Mouse (Mus musculus) liver, embryonic 12.5 days (tissue): ENCODE results near the gene Spsb1. TPM values are rescaled to one million over a fixed set of nuclear protein-coding genes. Genes with fewer than 3 reads are reported as not detected.
A peak's percentile ranks its signal among the peaks of the same experiment; 100 is the strongest.

Experiments
- ATAC-seq: fragments of 200-750 bp; cut with Nextera tagmentation; 2 replicates; pipeline ENCODE4 v1.8.0; 2017; ENCODE audit warnings: moderate number of reproducible peaks, mild to moderate bottlenecking, moderate library complexity
- H3K27ac ChIP-seq: fragments of 300-500 bp; sonication (generic); 2 replicates; pipeline ENCODE4 v1.5.1; 2016; ENCODE audit warnings: mild to moderate bottlenecking
- H3K27me3 ChIP-seq: fragments of 300-500 bp; sonication (generic); replicated peaks from 2 replicates; pipeline ENCODE4 v1.6.1; 2016; ENCODE audit warnings: mild to moderate bottlenecking, moderate library complexity
- H3K36me3 ChIP-seq: fragments of 300-500 bp; sonication (generic); 2 replicates; pipeline ENCODE4 v1.6.1; 2016; ENCODE audit warnings: mild to moderate bottlenecking, moderate library complexity
- H3K4me1 ChIP-seq: fragments of 300-500 bp; sonication (generic); 2 replicates; pipeline ENCODE4 v1.6.1; 2016
- H3K4me2 ChIP-seq: fragments of 300-500 bp; sonication (generic); 2 replicates; pipeline ENCODE4 v1.6.1; 2016; ENCODE audit warnings: mild to moderate bottlenecking, moderate library complexity
- H3K4me3 ChIP-seq: fragments of 300-500 bp; sonication (generic); 2 replicates; pipeline ENCODE4 v1.5.1; 2016; ENCODE audit warnings: mild to moderate bottlenecking, moderate library complexity
- H3K9ac ChIP-seq: fragments of 300-500 bp; sonication (generic); 2 replicates; pipeline ENCODE4 v1.6.1; 2016; ENCODE audit warnings: mild to moderate bottlenecking, moderate library complexity
- H3K9me3 ChIP-seq: fragments of 300-500 bp; sonication (generic); replicated peaks from 2 replicates; pipeline ENCODE4 v1.6.1; 2016; ENCODE audit warnings: mild to moderate bottlenecking, moderate library complexity
- WGBS: fragments of 180-500 bp; shearing (Covaris S2); methylation state at CpG from one replicate; pipeline ENCODE4 v1.1.7; 2016; ENCODE audit not compliant: insufficient replicate concordance; 5-methylcytosine and 5-hydroxymethylcytosine counted together
- polyA plus RNA-seq: library from polyadenylated mRNA; unstranded; fragments of >200 nt; fragmentation: Nextera tagmentation; extraction: Ambion mirVana; gene quantifications from 2 replicates; pipeline ENCODE4 v1.2.1, GENCODE M21; 2016

The Spsb1 gene
- polyA plus RNA-seq, 1 experiment from 2014 or later = 0.97 TPM

DNA sequence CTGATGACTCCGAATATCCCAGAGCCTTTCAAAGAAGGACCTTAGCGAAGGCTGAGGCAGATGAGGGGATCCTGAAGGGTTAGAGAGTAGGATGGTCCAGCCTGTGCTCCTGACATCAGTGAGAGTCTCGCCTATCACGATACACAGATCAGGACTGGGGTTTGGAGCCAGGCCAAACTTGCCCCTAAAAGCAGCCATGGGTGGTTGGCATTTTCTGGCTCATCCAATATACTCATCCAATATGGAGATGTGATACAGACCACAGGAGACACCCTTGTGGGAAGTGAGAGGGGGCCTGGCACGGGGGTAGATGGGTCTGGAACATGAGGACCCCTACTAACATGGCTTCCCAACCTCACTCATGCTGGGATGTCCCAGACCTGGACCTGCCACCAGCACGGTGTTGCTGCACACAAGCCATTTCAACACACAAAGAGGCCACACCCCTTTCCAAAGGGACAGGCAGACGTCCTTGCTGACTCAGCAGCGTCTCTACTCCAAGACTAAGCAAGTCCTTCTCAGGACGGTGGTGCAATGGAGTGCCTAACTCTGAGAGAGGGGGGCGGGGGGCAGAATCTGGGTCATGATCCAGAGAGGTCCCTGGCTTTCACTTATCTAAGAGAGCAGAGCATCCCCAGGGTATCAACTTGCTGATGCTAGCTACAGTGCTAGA lies 49.4 kb downstream of the Spsb1 start:
- ATAC-seq = no peak
- no peaks in the 10 kb centered on the region for H3K36me3 ChIP-seq
- H3K4me3 ChIP-seq = no peak overlapping the region
- H3K4me2 ChIP-seq = no peak overlapping the region
- H3K27me3 ChIP-seq = no peaks in the 10 kb centered on the region
- no peaks in the 10 kb centered on the region for H3K4me1 ChIP-seq
- WGBS = 70% methylated on average over 10 of the region's 10 CpGs
- H3K9me3 ChIP-seq = no peaks in the 10 kb centered on the region
- no peak overlapping the region for H3K27ac ChIP-seq
- H3K9ac ChIP-seq = no peak overlapping the region

DNA sequence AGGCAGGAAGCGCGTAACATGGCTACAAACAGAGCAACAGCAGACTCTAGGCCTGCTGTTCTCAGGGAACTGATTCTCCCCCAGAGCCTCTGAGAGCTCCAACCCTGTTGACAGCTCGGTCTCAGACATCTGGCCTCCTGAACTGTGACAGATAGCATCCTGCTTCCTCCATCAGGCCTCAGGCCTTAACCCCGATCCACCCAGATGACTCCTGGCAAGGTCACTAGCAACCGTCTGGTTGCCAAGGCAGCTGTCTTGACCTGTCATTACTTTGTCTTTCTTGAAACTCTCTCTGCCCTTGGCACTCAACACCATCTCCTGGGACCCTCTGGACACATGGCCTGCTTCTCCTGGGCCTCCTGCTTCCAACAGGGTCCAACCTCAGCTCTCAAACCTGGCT lies 51.8 kb downstream of the Spsb1 start:
- H3K4me1 ChIP-seq = no peaks in the 10 kb centered on the region
- H3K27ac ChIP-seq = no peak overlapping the region
- H3K4me3 ChIP-seq = no peak overlapping the region
- ATAC-seq = no peak
- H3K4me2 ChIP-seq = no peak overlapping the region
- no peaks in the 10 kb centered on the region for H3K27me3 ChIP-seq
- no peaks in the 10 kb centered on the region for H3K36me3 ChIP-seq
- no peak overlapping the region for H3K9ac ChIP-seq
- 59% methylated on average over 5 of the region's 5 CpGs for WGBS
- no peaks in the 10 kb centered on the region for H3K9me3 ChIP-seq

DNA sequence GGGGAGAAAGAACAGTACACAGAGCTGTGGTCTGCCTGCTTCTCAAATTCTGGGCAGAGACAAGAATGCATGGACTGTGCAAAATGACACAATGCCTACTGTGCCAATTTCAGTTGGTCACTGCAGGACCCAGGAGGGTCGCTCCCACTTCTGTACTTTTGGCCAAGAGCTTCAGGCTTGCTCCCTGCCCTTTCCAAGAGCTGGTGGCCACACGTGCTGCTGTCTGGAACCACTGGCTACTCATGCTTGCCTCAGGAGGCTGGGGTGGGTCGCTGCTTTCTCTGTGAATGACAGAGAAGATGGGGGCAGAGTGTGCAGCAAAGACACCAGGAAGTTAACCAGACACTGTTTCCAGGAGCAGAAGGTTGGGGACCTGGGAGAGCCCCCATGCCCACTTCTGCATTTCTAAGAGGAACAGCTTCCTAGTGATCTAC lies 53.5 kb downstream of the Spsb1 start:
- 32% methylated on average over 3 of the region's 3 CpGs for WGBS
- Histone ChIP-seq H3K36me3 (no peaks in the 10 kb centered on the region), H3K9me3 (no peaks in the 10 kb centered on the region), H3K27me3 (peaks cover 8% of the 10 kb centered on the region; the same call in 1 of the 2 replicates), H3K4me2 (no peak overlapping the region), H3K27ac (no peak overlapping the region), H3K9ac (no peak overlapping the region), H3K4me1 (no peaks in the 10 kb centered on the region), H3K4me3 (no peak overlapping the region)
- no peak for ATAC-seq

DNA sequence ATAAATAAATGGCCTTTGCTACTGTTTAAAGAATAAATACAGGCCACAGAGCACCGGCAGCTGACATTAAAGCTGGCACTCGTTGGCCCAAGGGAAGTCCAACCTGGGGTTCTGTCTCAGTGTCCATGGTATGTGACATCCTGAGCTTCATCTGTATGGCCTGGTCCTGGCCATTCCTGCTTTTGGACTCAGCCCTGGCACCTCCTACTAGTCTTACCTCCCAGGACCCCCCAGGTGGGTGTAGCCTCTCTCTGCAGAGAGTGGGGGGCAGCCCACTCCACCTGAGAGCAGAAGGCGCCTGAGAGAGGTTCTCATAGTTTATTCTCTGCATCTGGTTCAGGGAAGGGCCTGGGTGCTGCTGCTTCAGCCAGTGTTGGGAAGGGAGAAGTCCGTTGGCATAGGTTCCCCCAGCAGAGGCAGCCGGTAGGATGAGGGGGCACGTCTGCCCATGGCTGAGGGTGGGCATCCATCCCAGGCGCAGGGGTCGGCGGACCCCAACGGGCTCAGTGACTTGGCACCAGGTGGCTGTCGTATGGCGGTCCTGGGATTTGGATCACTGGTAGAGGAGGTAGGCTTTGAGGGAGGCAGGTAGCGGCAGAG lies 57.1 kb downstream of the Spsb1 start:
- ATAC-seq = no peak
- Histone ChIP-seq H3K4me2 (no peak overlapping the region), H3K27me3 (peaks cover 13% of the 10 kb centered on the region; the same call in 1 of the 2 replicates), H3K4me1 (no peaks in the 10 kb centered on the region), H3K9ac (no peak overlapping the region), H3K36me3 (no peaks in the 10 kb centered on the region), H3K4me3 (no peak overlapping the region), H3K9me3 (no peaks in the 10 kb centered on the region), H3K27ac (no peak overlapping the region)
- 77% methylated on average over 13 of the region's 13 CpGs for WGBS

DNA sequence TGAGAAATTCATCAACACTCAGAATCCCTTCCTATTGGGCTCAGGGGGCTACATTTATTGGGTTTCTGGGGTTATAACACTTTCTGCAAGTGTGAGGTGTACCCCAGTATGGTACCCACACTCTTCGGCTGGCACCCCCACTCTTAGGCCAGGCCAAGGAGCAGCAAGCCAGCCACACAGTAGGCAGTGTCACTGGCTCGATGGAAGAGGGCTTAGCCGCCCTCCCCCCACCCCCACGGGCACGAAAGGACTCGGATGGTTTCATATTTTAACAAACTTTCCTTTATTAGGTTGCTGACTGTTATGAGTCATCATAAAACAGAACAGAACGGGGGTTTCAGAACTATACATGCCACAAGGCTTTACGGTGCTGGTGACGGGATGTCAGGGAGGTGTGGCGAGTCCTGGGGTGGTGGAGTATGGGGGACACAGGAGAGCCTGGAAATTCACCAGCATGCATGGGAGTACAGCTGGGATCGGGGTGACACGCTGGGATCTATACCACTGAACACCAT lies 58.8 kb downstream of the Spsb1 start:
- Histone ChIP-seq H3K27me3 (peaks cover 15% of the 10 kb centered on the region; the same call in 1 of the 2 replicates), H3K9me3 (no peaks in the 10 kb centered on the region), H3K4me3 (no peak overlapping the region), H3K4me2 (no peak overlapping the region), H3K4me1 (no peaks in the 10 kb centered on the region), H3K36me3 (no peaks in the 10 kb centered on the region), H3K9ac (no peak overlapping the region), H3K27ac (no peak overlapping the region)
- WGBS = 58% methylated on average over 12 of the region's 12 CpGs
- ATAC-seq = no peak

DNA sequence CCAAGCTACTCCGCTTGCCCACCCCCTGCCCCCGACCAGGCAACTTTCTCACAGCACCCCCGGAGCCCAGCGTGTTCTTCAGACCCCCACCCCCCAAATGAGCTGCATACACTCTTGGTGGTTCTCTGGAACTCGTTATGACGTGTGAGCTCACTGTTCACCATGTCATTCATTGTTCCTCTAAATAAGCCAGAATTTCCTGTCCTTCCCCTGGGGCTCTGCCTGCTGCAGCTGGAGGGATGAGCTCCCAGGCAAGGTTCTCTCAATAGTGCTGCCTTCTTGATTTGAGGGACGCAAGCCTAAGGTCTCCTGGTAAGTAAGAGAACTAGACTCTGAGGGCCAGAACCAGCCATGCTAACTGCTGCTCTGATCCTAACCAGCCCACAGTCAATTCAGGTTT lies 59.6 kb downstream of the Spsb1 start:
- Histone ChIP-seq H3K4me3 (no peak overlapping the region), H3K9me3 (no peaks in the 10 kb centered on the region), H3K36me3 (no peaks in the 10 kb centered on the region), H3K4me1 (no peaks in the 10 kb centered on the region), H3K9ac (no peak overlapping the region), H3K4me2 (no peak overlapping the region), H3K27me3 (peaks cover 24% of the 10 kb centered on the region), H3K27ac (no peak overlapping the region)
- no peak for ATAC-seq
- WGBS = 51% methylated on average over 7 of the region's 7 CpGs

DNA sequence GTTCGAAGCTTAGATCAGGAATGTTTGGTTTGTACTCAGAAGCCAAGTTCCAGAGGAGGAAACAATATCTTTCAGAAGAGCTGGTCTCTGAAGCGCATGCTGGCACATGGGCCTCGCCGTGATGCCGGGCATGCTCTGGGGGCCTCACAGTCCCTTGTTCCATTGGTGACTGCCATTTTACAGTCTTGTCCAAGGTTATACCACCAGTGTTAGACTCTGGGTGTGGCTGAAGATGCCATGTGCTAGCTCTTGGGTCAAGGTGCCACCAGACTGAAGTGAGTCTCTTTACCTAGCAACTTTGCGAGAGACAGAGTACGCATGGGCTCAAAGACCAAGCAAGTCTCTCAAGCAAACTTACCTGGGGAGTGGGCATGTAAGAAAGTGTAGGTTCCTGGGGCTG lies 60.5 kb downstream of the Spsb1 start:
- Histone ChIP-seq H3K4me1 (peaks cover 5% of the 10 kb centered on the region; the same call in 1 of the 2 replicates), H3K27me3 (peaks cover 33% of the 10 kb centered on the region), H3K9ac (no peak overlapping the region), H3K4me3 (no peak overlapping the region), H3K9me3 (no peaks in the 10 kb centered on the region), H3K36me3 (no peaks in the 10 kb centered on the region), H3K27ac (0 out of 2 replicates have a peak overlapping the region, but pooled peaks have one; percentile 7), H3K4me2 (no peak overlapping the region)
- WGBS = 86% methylated on average over 7 of the region's 7 CpGs
- no peak for ATAC-seq

DNA sequence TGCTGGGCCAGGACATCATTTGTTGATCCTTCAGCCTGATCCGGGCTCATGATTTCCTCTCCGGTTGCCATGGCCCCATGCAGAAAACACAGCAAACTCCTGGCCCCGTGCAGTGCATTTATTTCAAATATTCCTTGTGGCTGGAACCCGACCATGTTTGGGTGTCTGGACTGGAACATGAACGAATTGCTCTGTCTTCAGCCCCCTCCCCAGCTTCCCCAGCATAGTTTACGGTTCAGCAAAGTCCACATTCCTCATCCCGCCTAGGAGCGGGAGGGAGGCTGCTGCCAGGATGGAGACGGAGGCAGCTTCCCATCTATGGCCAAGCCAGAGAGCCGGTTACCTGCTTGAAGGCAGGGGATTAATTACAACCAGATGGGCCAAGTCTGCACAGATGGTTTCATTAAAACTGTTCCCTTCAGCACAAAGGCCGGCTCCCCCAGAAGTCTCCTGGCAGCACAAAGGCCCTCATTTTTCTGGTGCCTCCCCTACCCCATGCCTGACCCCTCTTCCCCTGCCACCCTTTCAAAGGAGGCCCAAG lies 61.2 kb downstream of the Spsb1 start:
- ATAC-seq = no peak
- 58% methylated on average over 11 of the region's 11 CpGs for WGBS
- Histone ChIP-seq H3K4me2 (no peak overlapping the region), H3K4me1 (peaks cover 5% of the 10 kb centered on the region; the same call in 1 of the 2 replicates), H3K9me3 (no peaks in the 10 kb centered on the region), H3K36me3 (no peaks in the 10 kb centered on the region), H3K27me3 (peaks cover 37% of the 10 kb centered on the region), H3K9ac (no peak overlapping the region), H3K27ac (no peak overlapping the region), H3K4me3 (no peak overlapping the region)

DNA sequence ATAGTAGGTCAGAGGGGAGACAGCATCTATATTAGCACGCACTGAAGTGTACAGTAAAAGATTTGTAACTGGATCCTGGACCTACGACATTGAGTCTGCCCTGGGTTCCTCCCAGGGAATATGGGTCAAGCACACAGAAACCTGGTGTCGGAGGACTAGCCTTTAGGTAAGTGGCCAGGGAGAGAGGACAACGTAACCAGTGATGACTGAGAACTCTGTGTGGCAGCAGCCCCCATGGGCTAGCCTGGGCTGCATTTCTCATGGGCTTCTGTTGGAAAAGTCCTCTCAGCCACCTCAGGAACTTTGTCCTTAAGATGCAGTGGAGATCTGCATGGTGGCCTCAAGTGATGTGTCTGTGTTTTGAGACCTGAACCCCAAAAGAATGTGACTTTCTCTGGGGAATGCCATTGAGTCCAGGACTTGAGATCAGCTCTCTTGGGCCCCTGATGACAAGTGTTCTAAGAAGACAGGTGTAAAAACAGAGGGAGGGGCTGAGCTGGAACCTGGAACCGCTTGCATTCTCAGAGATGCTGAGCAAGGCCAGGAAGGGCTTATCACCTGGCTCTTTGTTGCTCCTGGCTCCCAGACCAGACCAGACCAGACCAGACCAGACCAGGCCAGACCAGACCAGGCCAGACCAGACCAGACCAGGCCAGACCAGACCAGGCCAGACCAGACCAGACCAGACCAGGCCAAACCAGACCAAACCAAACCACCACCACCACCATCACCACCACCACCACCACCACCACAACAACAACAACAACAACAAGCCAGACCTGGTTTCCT lies 63.5 kb downstream of the Spsb1 start:
- 78% methylated on average over 5 of the region's 5 CpGs for WGBS
- Histone ChIP-seq H3K27ac (no peak overlapping the region), H3K4me3 (no peak overlapping the region), H3K36me3 (no peaks in the 10 kb centered on the region), H3K9me3 (no peaks in the 10 kb centered on the region), H3K4me2 (no peak overlapping the region), H3K9ac (no peak overlapping the region), H3K27me3 (peaks cover 36% of the 10 kb centered on the region), H3K4me1 (peaks cover 5% of the 10 kb centered on the region; the same call in 1 of the 2 replicates)
- no peak for ATAC-seq

DNA sequence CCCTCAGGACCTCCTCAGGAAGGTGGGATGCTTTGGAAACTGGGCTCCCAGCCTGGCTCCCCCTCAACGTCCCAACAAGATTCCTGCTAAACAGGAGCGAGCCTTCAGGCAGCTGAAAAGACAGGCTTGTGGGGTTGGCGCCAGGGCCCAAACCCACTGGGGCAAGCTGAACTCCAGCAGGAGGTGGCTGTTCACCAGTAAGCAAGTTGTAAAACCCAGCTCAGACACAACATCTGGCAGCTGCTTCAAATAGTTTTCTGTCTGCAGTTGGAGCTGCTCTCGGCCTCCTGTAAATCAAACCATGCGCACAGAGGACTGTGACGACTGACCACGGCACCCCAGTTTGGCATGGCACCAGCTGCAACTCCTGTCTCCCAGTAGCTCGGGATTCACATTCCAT lies 64.3 kb downstream of the Spsb1 start:
- peaks cover 5% of the 10 kb centered on the region; the same call in 1 of the 2 replicates for H3K4me1 ChIP-seq
- no peak overlapping the region for H3K9ac ChIP-seq
- H3K4me2 ChIP-seq = no peak overlapping the region
- WGBS = 54% methylated on average over 8 of the region's 8 CpGs
- peaks cover 43% of the 10 kb centered on the region for H3K27me3 ChIP-seq
- no peak for ATAC-seq
- H3K36me3 ChIP-seq = no peaks in the 10 kb centered on the region
- no peak overlapping the region for H3K27ac ChIP-seq
- H3K9me3 ChIP-seq = no peaks in the 10 kb centered on the region
- no peak overlapping the region for H3K4me3 ChIP-seq

DNA sequence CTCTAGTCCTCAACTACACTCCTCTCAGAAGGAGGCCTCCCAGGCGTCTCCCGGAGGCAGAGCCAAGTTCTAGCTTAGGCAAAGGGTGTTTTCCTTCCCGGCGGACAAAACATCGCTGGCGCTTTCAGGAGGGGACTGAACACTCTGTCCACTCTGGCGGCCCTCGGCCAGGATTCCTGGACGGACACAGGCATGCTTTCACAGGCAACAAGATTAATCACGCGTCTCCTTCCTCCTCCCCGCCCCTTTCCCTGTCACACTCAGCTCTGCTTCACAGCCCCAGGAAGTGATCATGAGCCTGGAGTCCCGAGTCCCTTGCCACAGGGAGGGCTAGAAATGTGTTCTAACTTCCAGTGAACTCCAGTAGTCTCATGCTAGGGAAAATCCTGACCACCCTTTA lies 65.0 kb downstream of the Spsb1 start:
- ATAC-seq = no peak
- no peak overlapping the region for H3K4me3 ChIP-seq
- no peaks in the 10 kb centered on the region for H3K9me3 ChIP-seq
- H3K36me3 ChIP-seq = no peaks in the 10 kb centered on the region
- H3K9ac ChIP-seq = no peak overlapping the region
- H3K4me2 ChIP-seq = no peak overlapping the region
- H3K27me3 ChIP-seq = peaks cover 48% of the 10 kb centered on the region
- H3K4me1 ChIP-seq = peaks cover 5% of the 10 kb centered on the region; the same call in 1 of the 2 replicates
- 12% methylated on average over 13 of the region's 13 CpGs for WGBS
- no peak overlapping the region for H3K27ac ChIP-seq
